Mouse (Mus musculus) frontal cortex, adult 2 months (tissue): ENCODE measurements around the gene Ksr1. TPM values are rescaled to one million over a fixed set of nuclear protein-coding genes. Genes with fewer than 3 reads are reported as not detected.

ENCODE experiments used
- DNase-seq, 2 experiments: peaks; one replicate each; pipeline ENCODE4 v3.0.0; 2022; ENCODE audit warnings: low spot score in 1 of 2; ENCODE audit errors: extremely low spot score in 1 of 2
- polyA plus RNA-seq: library from polyadenylated mRNA; depleted of rRNA; stranded (reverse); fragments of >200 nt; gene quantifications from 2 replicates; pipeline ENCODE4 v1.2.3, GENCODE M21; 2012

Ksr1 gene
- polyA plus RNA-seq, 1 experiment, result 55.7 TPM

DNA sequence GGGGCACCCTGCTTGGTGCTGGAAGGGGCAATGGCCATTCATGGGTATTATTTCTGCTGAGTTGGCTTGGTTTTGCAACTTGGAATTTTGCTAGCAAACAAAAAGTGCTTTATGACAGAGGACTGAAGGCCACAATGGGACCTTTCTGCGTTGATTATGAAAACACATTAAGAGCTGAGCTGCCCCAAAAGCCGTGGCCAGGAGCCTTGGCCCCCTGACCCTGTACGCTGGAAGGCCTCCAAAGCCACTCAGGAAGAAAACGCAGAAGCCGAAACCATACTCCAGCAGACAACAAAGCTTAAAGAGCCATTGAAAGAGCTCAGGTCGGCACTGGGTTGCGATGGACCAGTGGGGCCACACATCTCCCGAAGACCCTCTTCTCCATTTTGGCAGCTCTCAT is 47.2 kb downstream of the Ksr1 start:
- DNase-seq, result no peak

GRCm38 (mm10) chr11:79097736-79098135 is 48.5 kb downstream of the Ksr1 start:
- no peak for DNase-seq

DNA sequence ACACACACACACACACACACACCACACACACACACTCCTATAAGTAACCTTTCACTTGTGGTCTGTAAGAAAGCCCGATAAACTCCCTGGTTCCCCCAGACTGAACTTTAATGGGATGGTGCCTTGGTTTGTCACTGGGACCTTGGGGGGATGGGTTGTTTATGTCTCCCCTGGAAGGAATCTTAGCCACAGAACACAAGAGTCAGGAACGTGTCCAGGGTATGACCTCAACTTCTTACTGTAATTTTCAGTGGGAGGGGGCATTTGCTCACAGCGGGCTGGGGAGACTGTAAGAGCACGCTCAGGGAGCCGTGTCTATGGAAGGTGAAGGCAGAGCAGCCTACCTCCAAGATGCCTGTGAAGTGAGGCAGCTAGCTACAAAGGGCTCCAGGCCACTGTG is 49.5 kb downstream of the Ksr1 start:
- DNase-seq, result no peak

GRCm38 (mm10) chr11:79095713-79096112 is 50.5 kb downstream of the Ksr1 start:
- no peak for DNase-seq

DNA sequence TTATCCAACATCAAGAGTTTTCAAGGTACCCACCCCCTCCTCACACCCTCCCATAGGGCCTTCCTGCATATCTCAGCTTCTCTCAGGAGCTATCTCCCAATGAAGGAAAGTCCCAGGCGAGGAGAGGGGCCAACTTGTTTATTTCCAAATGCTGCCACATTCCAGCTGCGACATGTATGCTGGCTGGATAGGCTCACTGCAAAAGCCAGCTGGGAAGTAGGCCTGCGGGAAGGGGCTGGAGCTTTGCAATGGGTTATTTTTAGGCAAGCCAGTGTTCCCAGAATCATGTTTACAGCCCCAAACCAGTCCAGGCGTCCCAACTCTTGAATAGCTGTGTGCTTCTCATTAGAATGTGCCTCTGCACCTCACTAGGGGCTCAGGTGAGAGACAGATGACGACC is 51.5 kb downstream of the Ksr1 start:
- DNase-seq, result peak in 1 of 2 experiments; percentile 52

DNA sequence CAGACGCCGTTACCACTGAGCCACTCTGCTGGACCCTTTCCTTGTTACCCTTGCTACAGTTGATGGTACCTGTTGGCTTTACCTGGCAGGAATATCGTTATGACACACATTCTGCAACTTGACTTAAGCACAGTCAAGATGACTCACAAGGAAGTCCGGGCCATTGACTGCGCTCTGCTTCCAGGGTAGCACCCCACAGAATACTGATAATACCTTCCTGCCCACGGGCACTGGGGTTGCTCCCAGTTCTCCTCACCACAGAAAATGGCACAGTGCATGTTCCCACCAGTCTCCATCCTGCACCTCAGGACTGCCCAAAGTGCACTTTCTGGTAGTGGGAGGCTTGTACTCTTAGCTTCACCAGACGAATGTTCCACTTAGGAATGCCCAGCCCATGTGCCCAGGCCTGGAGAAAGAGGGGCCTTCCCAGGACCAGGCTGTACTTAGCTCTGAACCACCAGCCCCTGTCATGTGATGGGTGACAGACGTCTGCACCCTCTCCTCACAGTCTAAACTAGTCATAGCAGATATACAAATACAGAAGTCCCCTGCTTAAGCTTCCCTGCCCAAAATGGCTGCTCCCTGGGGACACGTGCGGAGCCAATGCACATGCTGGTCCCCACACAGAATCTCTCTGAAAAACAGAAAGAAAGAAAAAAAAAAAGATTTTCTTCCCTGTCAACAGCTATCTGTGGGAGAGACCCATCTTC is 52.1 kb downstream of the Ksr1 start:
- DNase-seq, result no peak

GRCm38 (mm10) chr11:79093386-79093906 is 52.8 kb downstream of the Ksr1 start:
- no peak for DNase-seq

GRCm38 (mm10) chr11:79092802-79093201 is 53.4 kb downstream of the Ksr1 start:
- no peak for DNase-seq

- no peak for DNase-seq
Observed at GRCm38 (mm10) chr11:79092245-79092644, 54.0 kb downstream of the Ksr1 start.

- DNase-seq, result no peak
Observed at GRCm38 (mm10) chr11:79089756-79090155, 56.5 kb downstream of the Ksr1 start.

- DNase-seq, result no peak
Observed at GRCm38 (mm10) chr11:79089027-79089426, 57.2 kb downstream of the Ksr1 start.

- no peak for DNase-seq
Observed at GRCm38 (mm10) chr11:79088325-79088724, 57.9 kb downstream of the Ksr1 start.

GRCm38 (mm10) chr11:79087731-79088311 is 58.4 kb downstream of the Ksr1 start:
- DNase-seq, result no peak

GRCm38 (mm10) chr11:79086787-79087186 is 59.4 kb downstream of the Ksr1 start:
- DNase-seq, result no peak

GRCm38 (mm10) chr11:79085059-79085458 is 61.1 kb downstream of the Ksr1 start:
- DNase-seq, result no peak

DNA sequence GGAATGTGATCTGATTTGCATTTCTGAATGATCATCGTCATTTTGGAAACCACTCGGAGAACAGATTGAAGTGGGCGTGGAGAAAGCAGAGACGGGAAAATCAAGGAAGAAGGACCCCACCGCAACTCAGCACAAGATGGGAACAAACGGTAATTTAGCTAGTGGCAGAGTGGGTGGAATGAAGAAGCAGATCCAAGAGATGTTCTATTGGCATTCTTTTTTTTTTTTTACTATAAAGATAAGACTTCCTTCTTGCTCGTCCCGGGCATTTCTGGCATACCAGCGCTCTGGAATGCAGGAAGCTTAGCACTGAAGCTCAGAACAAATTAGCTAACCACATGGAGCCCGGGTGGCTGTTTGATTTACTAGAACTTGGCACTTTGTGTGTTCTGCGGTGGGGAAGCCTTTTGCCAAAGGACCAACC is 63.2 kb downstream of the Ksr1 start:
- DNase-seq, result peak; percentile 29 to 65

- DNase-seq, result no peak
Observed at GRCm38 (mm10) chr11:79080965-79081891, 65.0 kb downstream of the Ksr1 start.

- DNase-seq, result peak in 1 of 2 experiments; percentile 45
Observed at GRCm38 (mm10) chr11:79080081-79080480, 66.1 kb downstream of the Ksr1 start.

GRCm38 (mm10) chr11:79076484-79076883 is 69.7 kb downstream of the Ksr1 start:
- no peak for DNase-seq

DNA sequence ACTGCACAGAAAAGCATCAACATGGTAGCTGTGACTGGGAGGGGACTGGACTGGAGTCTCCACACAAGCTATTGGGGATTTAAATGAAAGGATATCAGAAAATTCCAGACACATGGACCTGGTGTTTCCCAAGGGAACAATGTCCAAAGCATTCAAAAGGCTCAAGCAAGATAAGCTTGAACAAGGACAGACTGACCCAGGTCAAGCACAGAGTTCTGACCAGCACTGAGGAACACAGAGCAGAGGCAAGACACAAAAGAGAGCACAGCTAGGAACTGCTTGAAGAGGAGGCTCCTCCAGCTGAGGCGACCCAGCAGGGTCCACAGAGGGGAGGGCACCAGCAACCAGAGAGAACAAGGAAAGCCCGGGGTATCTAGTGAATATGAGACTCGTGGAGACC is 71.2 kb downstream of the Ksr1 start:
- no peak for DNase-seq

DNA sequence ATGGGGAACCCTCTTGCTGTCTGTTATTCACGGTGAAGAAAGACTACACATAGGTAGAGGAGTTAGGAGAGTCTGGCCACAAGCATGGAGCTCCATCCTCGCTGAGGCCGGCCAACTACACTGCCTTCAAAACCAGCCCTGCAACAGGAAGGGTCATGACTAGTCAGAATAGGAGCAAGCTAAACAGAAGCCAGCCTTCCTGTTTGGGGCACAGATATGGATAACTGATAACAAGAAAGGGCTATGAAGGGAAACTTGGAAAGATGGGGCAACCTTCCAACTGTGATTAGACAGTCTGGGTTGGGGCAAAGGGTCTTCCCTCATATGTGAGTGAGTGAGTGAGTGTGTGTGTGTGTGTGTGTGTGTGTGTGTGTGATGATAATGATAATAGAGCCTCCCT is 71.6 kb downstream of the Ksr1 start:
- DNase-seq, result no peak
